Mouse (Mus musculus) lung, adult 2 months (tissue): ENCODE measurements around the gene Rgs14. TPM values are rescaled to one million over a fixed set of nuclear protein-coding genes. Genes with fewer than 3 reads are reported as not detected.
A peak's percentile ranks its signal among the peaks of the same experiment; 100 is the strongest.

Source experiments
- DNase-seq: peaks from one replicate; pipeline ENCODE4 v3.0.0; 2022
- H3K4me1 ChIP-seq: fragments of 200-500 bp; 2 replicates; pipeline ENCODE4 v1.6.1; 2011; ENCODE audit warnings: low read length; ENCODE audit not compliant: control insufficient read depth, insufficient read depth
- H3K4me3 ChIP-seq: fragments of 200-500 bp; replicated peaks from 2 replicates; pipeline ENCODE3; 2011; ENCODE audit warnings: low read depth, mild to moderate bottlenecking, control low read depth, low read length; ENCODE audit errors: extremely low read depth
- CTCF ChIP-seq: fragments of 200-500 bp; IDR thresholded peaks from 2 replicates; pipeline ENCODE4 v1.5.1; 2011; ENCODE audit warnings: mild to moderate bottlenecking, low read length, control low read depth; ENCODE audit not compliant: insufficient read depth
- POLR2A ChIP-seq: fragments of 200-500 bp; IDR thresholded peaks from 2 replicates; pipeline ENCODE4 v1.6.1; 2011; ENCODE audit warnings: low read depth, mild to moderate bottlenecking, control low read depth, low read length, borderline replicate concordance; ENCODE audit errors: extremely low read depth
- WGBS: fragments of 180-500 bp; shearing (Covaris S2); methylation state at CpG from one replicate; pipeline ENCODE4 v1.1.7; 2018; 5-methylcytosine and 5-hydroxymethylcytosine counted together
- polyA plus RNA-seq: library from polyadenylated mRNA; depleted of rRNA; stranded (reverse); fragments of >200 nt; gene quantifications from 2 replicates; pipeline ENCODE4 v1.2.3, GENCODE M21; 2012

Rgs14 gene
- polyA plus RNA-seq, 1 experiment, result 11.7 TPM

DNA sequence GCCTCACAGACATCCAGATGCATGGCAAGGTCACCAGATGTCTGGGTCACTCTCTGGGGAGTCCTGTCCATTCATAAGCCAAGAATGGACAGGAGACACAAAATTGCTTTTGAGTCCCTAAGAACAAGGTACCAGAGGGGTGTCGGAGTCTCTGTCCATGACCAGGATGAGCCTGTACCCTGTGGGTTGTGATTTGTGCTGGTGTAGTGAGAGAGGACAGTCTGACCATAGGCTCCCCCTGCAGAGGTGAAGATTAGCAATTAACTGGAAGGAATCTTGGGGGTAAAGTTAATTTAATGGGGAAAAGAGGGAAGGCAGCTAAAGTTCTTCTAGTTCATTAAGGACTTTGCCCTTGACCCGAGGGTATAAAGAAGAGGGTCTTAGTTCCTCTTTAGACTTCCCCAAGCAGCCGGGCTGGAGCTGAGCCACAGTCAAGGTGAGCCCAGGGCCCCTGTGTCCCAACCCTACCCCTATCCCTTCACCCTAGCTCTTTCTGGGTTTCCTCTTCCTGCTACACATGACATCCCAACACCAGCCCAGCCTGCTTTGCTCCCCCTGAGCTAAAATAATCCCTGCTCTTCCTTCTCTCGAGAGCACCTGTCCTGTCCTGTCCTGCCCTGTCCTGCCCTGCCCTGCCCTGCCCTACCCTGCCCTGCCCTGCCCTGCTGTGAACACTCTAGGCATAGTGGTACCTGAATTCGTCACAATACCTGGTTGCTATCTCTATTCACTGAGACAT, 29.9 kb downstream of the Rgs14 start:
- Histone ChIP-seq H3K4me1 (no peaks in the 10 kb centered on the region), H3K4me3 (no peak overlapping the region)
- TF ChIP-seq POLR2A (no peak), CTCF (no peak)
- 55% methylated on average over 5 of the region's 5 CpGs for WGBS
- DNase-seq, result no peak

GRCm38 (mm10) chr13:55400039-55400346, 30.5 kb downstream of the Rgs14 start:
- no peak for TF ChIP-seq CTCF
- TF ChIP-seq POLR2A, result no peak
- DNase-seq, result no peak
- WGBS, result 27% methylated on average over 1 of the region's 1 CpGs

DNA sequence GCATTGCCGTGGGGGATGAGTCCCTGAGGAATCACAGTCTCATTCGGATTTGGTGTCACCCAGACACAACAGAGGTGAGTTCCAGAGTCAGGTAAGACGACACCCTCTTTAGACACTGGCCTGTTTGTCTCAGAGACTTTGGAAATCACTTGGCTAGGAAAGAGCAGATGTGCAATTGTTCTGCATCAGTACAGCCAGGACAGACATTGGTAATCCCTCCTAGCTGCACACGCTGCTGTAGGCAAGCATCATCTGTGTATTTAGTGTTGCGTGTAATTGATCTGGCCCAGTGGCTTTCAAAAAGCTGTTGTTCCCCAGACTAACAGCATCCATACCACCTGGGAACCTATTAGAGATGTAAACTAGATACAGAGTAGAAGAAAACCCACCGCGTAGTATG, 33.7 kb downstream of the Rgs14 start:
- Histone ChIP-seq H3K4me3 (no peak overlapping the region), H3K4me1 (no peaks in the 10 kb centered on the region)
- TF ChIP-seq POLR2A (no peak), CTCF (no peak)
- no peak for DNase-seq
- whole genome bisulfite sequencing, result 74% methylated on average over 7 of the region's 7 CpGs

More at GRCm38 (mm10) chr13:55400039-55400346, 30.5 kb downstream of the Rgs14 start:
- no peak overlapping the region for H3K4me3 ChIP-seq
- no peaks in the 10 kb centered on the region for H3K4me1 ChIP-seq

- 60% methylated on average over 15 of the region's 15 CpGs for WGBS
- no peak for DNase-seq
- TF ChIP-seq CTCF, result no peak
- no peak for TF ChIP-seq POLR2A
- Histone ChIP-seq H3K4me1 (no peaks in the 10 kb centered on the region), H3K4me3 (no peak overlapping the region)
These were observed 34.7 kb downstream of the Rgs14 start for GRCm38 (mm10) chr13:55403935-55404852.

DNA sequence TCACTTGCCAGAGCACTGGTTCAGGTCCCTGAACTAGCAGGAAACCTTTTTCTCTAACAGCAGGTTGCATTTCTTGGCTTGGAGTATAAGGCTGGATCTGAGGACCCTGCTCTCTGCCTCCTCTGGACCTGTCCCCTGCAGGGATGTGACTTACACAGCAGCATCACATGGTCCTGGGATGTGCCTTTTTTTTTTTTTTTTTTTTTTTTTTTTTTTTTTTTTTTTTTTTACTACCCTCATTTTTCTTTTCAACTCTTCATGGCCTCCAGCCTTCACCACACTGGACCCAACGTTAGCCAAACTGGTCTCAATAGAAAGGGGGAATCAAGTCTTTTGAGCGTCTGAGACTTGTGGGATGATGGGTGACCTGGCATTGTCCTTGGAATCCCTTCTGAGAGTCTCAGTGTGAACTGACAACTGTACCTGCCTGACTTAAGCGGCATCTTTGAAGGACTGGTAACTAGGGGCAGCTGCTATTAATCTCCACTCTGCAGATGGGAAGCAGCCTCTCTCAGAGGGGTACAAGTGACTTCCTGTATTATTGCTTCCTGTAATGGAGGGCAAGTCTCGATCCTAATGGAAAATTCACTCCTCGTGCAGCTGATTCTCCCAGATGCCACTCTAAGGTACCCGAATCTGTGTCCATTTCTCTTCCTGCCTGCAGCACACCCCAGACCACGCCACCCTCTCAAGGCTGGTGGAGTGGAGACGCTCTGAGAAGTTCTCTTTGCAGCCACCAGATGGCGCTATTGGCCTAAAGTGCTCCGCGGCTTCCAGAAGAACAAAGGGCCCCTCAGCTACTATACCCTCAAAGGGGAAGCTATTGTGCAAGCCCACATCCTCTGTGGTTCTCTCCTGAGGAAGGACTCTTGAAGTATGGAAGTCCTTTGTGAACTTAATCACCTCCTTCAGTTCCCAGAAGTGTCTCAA, 35.6 kb downstream of the Rgs14 start:
- H3K4me1 ChIP-seq, result no peaks in the 10 kb centered on the region
- 8% methylated on average over 11 of the region's 11 CpGs for WGBS
- no peak for TF ChIP-seq POLR2A
- peak; percentile 87 for TF ChIP-seq CTCF
- H3K4me3 ChIP-seq, result no peak overlapping the region
- peak; percentile 70 for DNase-seq

DNA sequence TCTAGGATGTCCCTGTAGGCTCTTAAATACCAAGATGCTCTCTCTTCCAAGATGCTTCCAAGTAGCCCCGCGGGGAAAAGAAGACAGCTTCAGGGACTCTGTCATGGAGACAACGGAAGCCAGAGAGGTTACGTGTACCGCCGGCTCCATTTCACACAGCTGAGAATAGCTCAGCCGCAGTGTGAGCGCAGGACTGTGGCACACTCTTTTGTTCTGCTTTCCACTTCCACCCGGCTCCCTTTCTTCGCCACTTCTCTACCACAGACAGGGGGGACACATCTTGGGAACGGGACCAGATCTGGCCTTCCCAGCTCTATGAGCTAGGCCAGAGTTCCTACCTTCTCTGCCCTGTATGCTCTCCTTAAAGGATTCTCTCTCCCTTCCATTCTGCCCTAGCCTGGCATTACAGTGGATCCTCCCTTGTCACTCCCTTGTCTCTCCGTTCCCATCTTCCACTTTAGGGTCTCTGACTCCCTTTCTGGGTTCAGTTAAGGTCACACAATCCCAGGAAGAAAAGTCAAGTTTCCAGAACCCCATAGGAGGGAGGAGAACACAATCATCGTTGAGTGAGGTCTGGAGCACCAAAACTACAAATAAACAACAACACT, 36.4 kb downstream of the Rgs14 start:
- no peak for TF ChIP-seq CTCF
- TF ChIP-seq POLR2A, result no peak
- H3K4me3 ChIP-seq, result no peak overlapping the region
- no peaks in the 10 kb centered on the region for H3K4me1 ChIP-seq
- no peak for DNase-seq
- 62% methylated on average over 13 of the region's 13 CpGs for WGBS

- WGBS, result 86% methylated on average over 4 of the region's 4 CpGs
- no peak for DNase-seq
These were observed 37.8 kb downstream of the Rgs14 start for GRCm38 (mm10) chr13:55407341-55407740.

GRCm38 (mm10) chr13:55408546-55409120, 39.1 kb downstream of the Rgs14 start:
- DNase-seq, result no peak
- TF ChIP-seq POLR2A (no peak), CTCF (no peak)
- H3K4me1 ChIP-seq, result no peaks in the 10 kb centered on the region
- H3K4me3 ChIP-seq, result no peak overlapping the region
- WGBS, result 82% methylated on average over 19 of the region's 19 CpGs

More at GRCm38 (mm10) chr13:55407341-55407740, 37.8 kb downstream of the Rgs14 start:
- Histone ChIP-seq H3K4me3 (no peak overlapping the region), H3K4me1 (no peaks in the 10 kb centered on the region)
- no peak for TF ChIP-seq POLR2A
- TF ChIP-seq CTCF, result no peak

DNA sequence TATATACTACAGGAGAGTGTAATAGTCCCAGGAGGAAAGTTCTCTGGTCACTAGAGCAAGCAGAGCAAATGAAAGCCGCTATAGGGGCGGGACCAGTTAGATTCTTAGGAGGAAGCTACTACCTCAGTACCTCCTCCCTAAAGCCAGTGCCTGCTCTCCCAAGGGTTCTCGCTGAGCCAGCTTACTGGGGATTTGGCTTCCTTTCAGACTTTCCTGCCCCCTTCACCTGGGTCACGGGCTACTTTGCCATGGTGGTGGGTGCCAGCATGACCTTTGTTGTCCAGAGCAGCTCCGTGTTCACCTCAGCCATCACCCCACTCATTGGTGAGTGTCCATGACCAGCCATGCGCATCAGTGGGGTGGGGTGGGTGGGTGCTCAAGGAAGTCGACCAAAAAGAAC, 42.3 kb downstream of the Rgs14 start:
- Histone ChIP-seq H3K4me1 (no peaks in the 10 kb centered on the region; the same call in 1 of the 2 replicates), H3K4me3 (no peak overlapping the region)
- TF ChIP-seq CTCF (no peak), POLR2A (no peak)
- no peak for DNase-seq
- WGBS, result 71% methylated on average over 7 of the region's 7 CpGs
